In the genomic region with DNA sequence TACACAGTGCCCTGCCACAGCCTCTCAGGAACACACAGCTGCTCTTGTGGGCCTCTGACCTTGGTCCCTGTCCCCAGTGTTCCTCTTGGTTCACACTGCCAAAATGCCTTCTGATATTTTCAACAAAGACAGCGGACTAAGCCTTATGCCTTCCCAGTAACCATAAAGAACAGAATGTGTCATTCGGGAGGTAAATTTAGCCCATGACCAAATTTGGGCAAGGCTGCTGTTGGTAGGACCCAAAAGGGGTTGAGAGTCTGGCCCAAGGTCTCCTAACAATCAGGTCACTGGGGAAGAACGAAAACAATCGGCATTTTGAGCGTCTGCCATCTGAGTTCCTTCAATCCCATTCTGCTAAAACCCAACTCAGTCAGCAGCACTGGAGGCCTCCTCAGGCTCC, we compare ENCODE assay signal across 20 mouse cellular contexts. TPM values are rescaled to one million over a fixed set of nuclear protein-coding genes. Genes with fewer than 3 reads are reported as not detected.
DNase-seq lines count a peak whose midpoint lies in the region; ATAC-seq and TF ChIP-seq lines count a peak whose summit lies in the region.
"Had no signal": no experiment of that assay in that cellular context is flagged by ENCODE, and none has a peak within 500 bp of the region (broad histone marks: within the 10 kb centered on the region; RNA-seq: fewer than 3 reads in every experiment).

No protein-coding gene starts in this region.

- no peaks in the 10 kb centered on the region for H3K27me3 ChIP-seq in heart, adult 2 months (ENCODE audit: control insufficient read depth, insufficient read depth, low read length)
- no peaks in the 10 kb centered on the region for H3K27me3 ChIP-seq in intestine, embryonic 15.5 days (replicated peaks)
- no peaks in the 10 kb centered on the region for H3K27me3 ChIP-seq in intestine, postnatal 0 days (replicated peaks; ENCODE audit: control insufficient read depth, insufficient read depth, low read length)
- no peaks in the 10 kb centered on the region for H3K27me3 ChIP-seq in forebrain, postnatal 0 days (ENCODE audit: insufficient read depth, low read length)
- H3K27me3 ChIP-seq in midbrain, embryonic 16.5 days (ENCODE audit: control insufficient read depth, insufficient read depth, low read depth, low read length), result no peaks in the 10 kb centered on the region
- no peaks in the 10 kb centered on the region for H3K27me3 ChIP-seq in liver, postnatal 0 days (ENCODE audit: insufficient read depth, low read length)
- peaks cover 5% of the 10 kb centered on the region; the same call in 1 of the 2 replicates for H3K27me3 ChIP-seq in kidney, embryonic 15.5 days

- no peaks in the 10 kb centered on the region for H3K79me2 ChIP-seq in heart, adult 2 months (replicated peaks; ENCODE audit: control insufficient read depth, insufficient read depth, low read length)

- no peak overlapping the region for H3K4me2 ChIP-seq in intestine, embryonic 15.5 days (replicated peaks)
- H3K4me2 ChIP-seq in intestine, postnatal 0 days (replicated peaks; ENCODE audit: low read depth), result no peak overlapping the region
- H3K4me2 ChIP-seq in forebrain, postnatal 0 days (ENCODE audit: low read depth), result no peak overlapping the region
- H3K4me2 ChIP-seq in midbrain, embryonic 16.5 days (ENCODE audit: low read length), result no peak overlapping the region
- H3K4me2 ChIP-seq in liver, postnatal 0 days (ENCODE audit: low read depth, low read length), result no peak overlapping the region
- H3K4me2 ChIP-seq in kidney, embryonic 15.5 days, result no peak overlapping the region
- H3K4me2 ChIP-seq: embryonic facial prominence, embryonic 15.5 days; limb, embryonic 15.5 days; lung, embryonic 14.5 days had no signal

- TF ChIP-seq CTCF in heart, adult 2 months (IDR thresholded peaks at IDR 0.05), result no peak
- no peak for TF ChIP-seq CTCF in intestine, postnatal 0 days (IDR thresholded peaks at IDR 0.05; ENCODE audit: low read depth)
- TF ChIP-seq CTCF in forebrain, postnatal 0 days (IDR thresholded peaks at IDR 0.05; ENCODE audit: low read depth), result no peak
- no peak for TF ChIP-seq CTCF in liver, postnatal 0 days (IDR thresholded peaks at IDR 0.05; ENCODE audit: low read depth)

- no peak overlapping the region for H3K4me3 ChIP-seq in heart, adult 2 months
- no peak overlapping the region for H3K4me3 ChIP-seq in intestine, embryonic 15.5 days (replicated peaks)
- no peak overlapping the region for H3K4me3 ChIP-seq in intestine, postnatal 0 days (ENCODE audit: low read depth, low read length)
- no peak overlapping the region for H3K4me3 ChIP-seq in forebrain, postnatal 0 days (ENCODE audit: low read depth, low read length)
- H3K4me3 ChIP-seq in midbrain, embryonic 16.5 days (ENCODE audit: low read depth, low read length), result no peak overlapping the region
- no peak overlapping the region for H3K4me3 ChIP-seq in liver, postnatal 0 days (ENCODE audit: low read depth, low read length)
- H3K4me3 ChIP-seq in kidney, embryonic 15.5 days (replicated peaks), result no peak overlapping the region
- H3K4me3 ChIP-seq: embryonic facial prominence, embryonic 15.5 days; limb, embryonic 15.5 days had no signal

- TF ChIP-seq POLR2A in heart, adult 2 months (IDR thresholded peaks at IDR 0.05; ENCODE audit: insufficient read depth, low read depth, low read length), result no peak

- TF ChIP-seq EP300 in heart, adult 2 months (IDR thresholded peaks at IDR 0.05; ENCODE audit: insufficient read depth, low read depth, low read length), result 0 out of 2 replicates have a peak, but pooled peaks have one; percentile 15
- TF ChIP-seq EP300 in liver, postnatal 0 days (IDR thresholded peaks at IDR 0.05; ENCODE audit: low read depth), result no peak

- ATAC-seq in intestine, embryonic 15.5 days, result peak; percentile 25; the same call in 1 of the 2 replicates
- no peak for ATAC-seq in intestine, postnatal 0 days
- ATAC-seq in forebrain, postnatal 0 days, result no peak
- no peak for ATAC-seq in midbrain, embryonic 16.5 days
- no peak for ATAC-seq in liver, postnatal 0 days
- no peak for ATAC-seq in kidney, embryonic 15.5 days (replicated peaks; ENCODE audit: low FRiP score)
- ATAC-seq: Patski had no signal

- 55% methylated on average over 5 of the region's 5 CpGs for WGBS in heart, adult 2 months
- WGBS in intestine, embryonic 15.5 days, result 62% methylated on average over 5 of the region's 5 CpGs
- 70% methylated on average over 5 of the region's 5 CpGs for WGBS in intestine, postnatal 0 days
- WGBS in forebrain, postnatal 0 days, result 55% methylated on average over 5 of the region's 5 CpGs
- WGBS in midbrain, embryonic 16.5 days, result 80% methylated on average over 5 of the region's 5 CpGs
- 75% methylated on average over 5 of the region's 5 CpGs for WGBS in liver, postnatal 0 days (ENCODE audit: insufficient replicate concordance)
- WGBS in kidney, embryonic 15.5 days, result 82% methylated on average over 5 of the region's 5 CpGs

- no peak for DNase-seq in heart, adult 2 months
- DNase-seq in heart, adult 11 months, result no peak
- peak; percentile 72 for DNase-seq in forebrain, postnatal 0 days
- no peak for DNase-seq in liver, postnatal 0 days
- DNase-seq: cerebellum, adult 11-12 months; kidney, adult 9 months; lung, embryonic 14.5 days; thymus, adult 18-20 months had no signal

- H3K36me3 ChIP-seq in heart, adult 2 months (ENCODE audit: control insufficient read depth, insufficient read depth, low read length), result no peaks in the 10 kb centered on the region
- no peaks in the 10 kb centered on the region for H3K36me3 ChIP-seq in intestine, embryonic 15.5 days
- no peaks in the 10 kb centered on the region for H3K36me3 ChIP-seq in intestine, postnatal 0 days (ENCODE audit: control insufficient read depth, insufficient read depth)
- no peaks in the 10 kb centered on the region for H3K36me3 ChIP-seq in forebrain, postnatal 0 days (ENCODE audit: insufficient read depth)
- no peaks in the 10 kb centered on the region for H3K36me3 ChIP-seq in midbrain, embryonic 16.5 days (ENCODE audit: control insufficient read depth, insufficient read depth, low read length)
- H3K36me3 ChIP-seq in liver, postnatal 0 days (replicated peaks; ENCODE audit: insufficient read depth, low read length), result no peaks in the 10 kb centered on the region
- H3K36me3 ChIP-seq in kidney, embryonic 15.5 days, result no peaks in the 10 kb centered on the region
- H3K36me3 ChIP-seq: embryonic facial prominence, embryonic 15.5 days; limb, embryonic 15.5 days had no signal

- H3K27ac ChIP-seq in heart, adult 2 months, result no peak overlapping the region
- peak overlapping the region; percentile 44; the same call in 1 of the 2 replicates for H3K27ac ChIP-seq in intestine, embryonic 15.5 days
- H3K27ac ChIP-seq in intestine, postnatal 0 days (ENCODE audit: low read depth, low read length), result no peak overlapping the region
- H3K27ac ChIP-seq in forebrain, postnatal 0 days (ENCODE audit: low read depth, low read length), result peak overlapping the region; percentile 85
- H3K27ac ChIP-seq in midbrain, embryonic 16.5 days (ENCODE audit: low read length), result peak overlapping the region; percentile 67
- H3K27ac ChIP-seq in liver, postnatal 0 days (ENCODE audit: low read depth), result no peak overlapping the region
- H3K27ac ChIP-seq in kidney, embryonic 15.5 days, result no peak overlapping the region
- H3K27ac ChIP-seq: embryonic facial prominence, embryonic 15.5 days; limb, embryonic 15.5 days had no signal

- no peak overlapping the region for H3K9ac ChIP-seq in heart, adult 2 months (ENCODE audit: low read depth, low read length)
- H3K9ac ChIP-seq in intestine, embryonic 15.5 days, result no peak overlapping the region
- H3K9ac ChIP-seq in intestine, postnatal 0 days (ENCODE audit: low read depth, low read length), result no peak overlapping the region
- no peak overlapping the region for H3K9ac ChIP-seq in forebrain, postnatal 0 days
- no peak overlapping the region for H3K9ac ChIP-seq in midbrain, embryonic 16.5 days (ENCODE audit: low read depth, low read length)
- H3K9ac ChIP-seq in liver, postnatal 0 days (replicated peaks), result no peak overlapping the region
- no peak overlapping the region for H3K9ac ChIP-seq in kidney, embryonic 15.5 days
- H3K9ac ChIP-seq: embryonic facial prominence, embryonic 15.5 days; limb, embryonic 15.5 days; lung, embryonic 14.5 days had no signal

- no peaks in the 10 kb centered on the region for H3K4me1 ChIP-seq in heart, adult 2 months (ENCODE audit: control insufficient read depth, insufficient read depth, low read length)
- H3K4me1 ChIP-seq in intestine, embryonic 15.5 days (replicated peaks), result peaks cover 11% of the 10 kb centered on the region; the same call in 1 of the 2 replicates
- H3K4me1 ChIP-seq in intestine, postnatal 0 days (replicated peaks; ENCODE audit: control insufficient read depth, insufficient read depth, low read length), result no peaks in the 10 kb centered on the region
- peaks cover 14% of the 10 kb centered on the region for H3K4me1 ChIP-seq in forebrain, postnatal 0 days (ENCODE audit: insufficient read depth)
- H3K4me1 ChIP-seq in midbrain, embryonic 16.5 days (ENCODE audit: control insufficient read depth, insufficient read depth, low read length), result peaks cover 18% of the 10 kb centered on the region
- H3K4me1 ChIP-seq in liver, postnatal 0 days (ENCODE audit: insufficient read depth), result no peaks in the 10 kb centered on the region
- peaks cover 2% of the 10 kb centered on the region; the same call in 1 of the 2 replicates for H3K4me1 ChIP-seq in kidney, embryonic 15.5 days

- no peaks in the 10 kb centered on the region for H3K9me3 ChIP-seq in intestine, embryonic 15.5 days
- H3K9me3 ChIP-seq in intestine, postnatal 0 days (ENCODE audit: control insufficient read depth), result no peaks in the 10 kb centered on the region
- H3K9me3 ChIP-seq in forebrain, postnatal 0 days (ENCODE audit: low read length), result no peaks in the 10 kb centered on the region
- no peaks in the 10 kb centered on the region for H3K9me3 ChIP-seq in midbrain, embryonic 16.5 days (replicated peaks; ENCODE audit: control insufficient read depth, low read length, poor library complexity, severe bottlenecking)
- no peaks in the 10 kb centered on the region for H3K9me3 ChIP-seq in liver, postnatal 0 days (ENCODE audit: low read length)
- H3K9me3 ChIP-seq in kidney, embryonic 15.5 days (replicated peaks), result no peaks in the 10 kb centered on the region
- H3K9me3 ChIP-seq: embryonic facial prominence, embryonic 15.5 days; limb, embryonic 15.5 days had no signal

- intact Hi-C loops in heart, adult 2 months (cut with DNase I), result no loop called here

RNA-seq across cellular contexts. Expression of gene Gm26897, which starts 15.9 kb away (rescaled TPM):
- total RNA-seq in heart, adult 2 months (2021), result not detected
- polyA plus RNA-seq in heart, adult 2 months (2012; rRNA removed), result not detected in 2 replicates
- not detected in 2 replicates for polyA plus RNA-seq in intestine, embryonic 15.5 days (2015; fragmentation: Nextera tagmentation; extraction: Ambion mirVana)
- polyA plus RNA-seq in intestine, postnatal 0 days (2015; fragmentation: Nextera tagmentation; extraction: Ambion mirVana), result not detected in 2 replicates
- not detected in 2 replicates for total RNA-seq in forebrain, postnatal 0 days (2014; rRNA removed)
- polyA plus RNA-seq in forebrain, postnatal 0 days (2015; fragmentation: Nextera tagmentation; extraction: Ambion mirVana), result not detected in 2 replicates
- polyA plus RNA-seq in midbrain, embryonic 16.5 days (2015; fragmentation: Nextera tagmentation; extraction: Ambion mirVana), result not detected in 2 replicates
- not detected in 2 replicates for polyA plus RNA-seq in liver, postnatal 0 days (2015; fragmentation: Nextera tagmentation; extraction: Ambion mirVana)
- polyA plus RNA-seq in kidney, embryonic 15.5 days (2015; fragmentation: Nextera tagmentation; extraction: Ambion mirVana), result not detected in 2 replicates
- total RNA-seq: common myeloid progenitor, adult 5-6 weeks; heart, adult 18-20 months; layer of hippocampus, adult 18-20 months; left cerebral cortex, postnatal 10 days had no signal
- polyA plus RNA-seq: embryonic facial prominence, embryonic 15.5 days; frontal cortex, adult 2 months; limb, embryonic 15.5 days; lung, embryonic 14.5 days; Patski had no signal

Comparison
In these comparisons a context has a peak if more than half of its experiments do, and no peak if none do; other contexts are left out.
1. H3K27ac ChIP-seq: peak in intestine, embryonic 15.5 days (single experiment), forebrain, postnatal 0 days (single experiment) and midbrain, embryonic 16.5 days (single experiment); none in heart, adult 2 months (single experiment), intestine, postnatal 0 days (single experiment), liver, postnatal 0 days (single experiment) and kidney, embryonic 15.5 days (single experiment).